Mouse (Mus musculus): ENCODE data around the gene Nlrp3. TPM values are rescaled to one million over a fixed set of nuclear protein-coding genes. Genes with fewer than 3 reads are reported as not detected.

Nlrp3 gene
- polyA plus RNA-seq, 1 experiment from 2014 or later = 0.20 TPM

Other genes starting within 250 kb of the Nlrp3 start
- 2.3 and 4.2 TPM in 2 replicates for gene Wnt9a, start 234.6 kb upstream of the Nlrp3 start, polyA plus RNA-seq (2015; fragmentation: Nextera tagmentation; extraction: Ambion mirVana)
- gene Prss38, start 165.9 kb upstream of the Nlrp3 start, polyA plus RNA-seq (2015; fragmentation: Nextera tagmentation; extraction: Ambion mirVana) = not detected in 2 replicates
- 8.8 and 11.4 TPM in 2 replicates for gene Jmjd4, start 91.5 kb upstream of the Nlrp3 start, polyA plus RNA-seq (2015; fragmentation: Nextera tagmentation; extraction: Ambion mirVana)
- 81.0 and 88.9 TPM in 2 replicates for gene Snap47, start 90.4 kb upstream of the Nlrp3 start, polyA plus RNA-seq (2015; fragmentation: Nextera tagmentation; extraction: Ambion mirVana)
- gene Zfp867, start 69.1 kb upstream of the Nlrp3 start, polyA plus RNA-seq (2015; fragmentation: Nextera tagmentation; extraction: Ambion mirVana) = 5.9 and 6.9 TPM in 2 replicates
- gene Zkscan17, start 14.8 kb upstream of the Nlrp3 start, polyA plus RNA-seq (2015; fragmentation: Nextera tagmentation; extraction: Ambion mirVana) = 11.6 and 15.9 TPM in 2 replicates
- gene Olfr222, start 34.7 kb downstream of the Nlrp3 start, polyA plus RNA-seq (2015; fragmentation: Nextera tagmentation; extraction: Ambion mirVana) = not detected in 2 replicates
- gene Olfr223, start 51.7 kb downstream of the Nlrp3 start, polyA plus RNA-seq (2015; fragmentation: Nextera tagmentation; extraction: Ambion mirVana) = not detected in 2 replicates
- gene Mprip, start 119.7 kb downstream of the Nlrp3 start, polyA plus RNA-seq (2015; fragmentation: Nextera tagmentation; extraction: Ambion mirVana) = 51.1 and 67.3 TPM in 2 replicates
- gene Pld6, start 246.1 kb downstream of the Nlrp3 start, polyA plus RNA-seq (2015; fragmentation: Nextera tagmentation; extraction: Ambion mirVana) = 3.4 and 4.9 TPM in 2 replicates